Mouse (Mus musculus): ENCODE measurements around the gene Cabp2.
"Not testable (repeated sequence)": the region's sequence is repeated elsewhere in the genome, so short reads cannot be mapped to it uniquely, and the experiment has no call there.

The Cabp2 gene

GRCm38 (mm10) chr19:4126759-4127495 is 45.5 kb downstream of the Cabp2 start:
- peak; percentile 32 for DNase-seq

GRCm38 (mm10) chr19:4129462-4129861 is 48.1 kb downstream of the Cabp2 start:
- DNase-seq, result no peak

- no peak for DNase-seq
These were observed 48.7 kb downstream of the Cabp2 start for GRCm38 (mm10) chr19:4130106-4130505.

GRCm38 (mm10) chr19:4131075-4131474 is 49.7 kb downstream of the Cabp2 start:
- DNase-seq, result no peak

- no peak for DNase-seq
These were observed 50.4 kb downstream of the Cabp2 start for GRCm38 (mm10) chr19:4131768-4132167.

GRCm38 (mm10) chr19:4134354-4134753 is 53.0 kb downstream of the Cabp2 start:
- DNase-seq, result no peak

GRCm38 (mm10) chr19:4135229-4135962 is 54.0 kb downstream of the Cabp2 start:
- not testable (repeated sequence) for DNase-seq

- not testable (repeated sequence) for DNase-seq
These were observed 54.6 kb downstream of the Cabp2 start for GRCm38 (mm10) chr19:4135963-4136345.

- no peak for DNase-seq
These were observed 55.1 kb downstream of the Cabp2 start for GRCm38 (mm10) chr19:4136463-4136862.

All from right cerebral cortex, postnatal 25 days (tissue).